Mouse (Mus musculus): ENCODE results near the gene 2610507B11Rik.
A peak's percentile ranks its signal among the peaks of the same experiment; 100 is the strongest.

2610507B11Rik gene

DNA sequence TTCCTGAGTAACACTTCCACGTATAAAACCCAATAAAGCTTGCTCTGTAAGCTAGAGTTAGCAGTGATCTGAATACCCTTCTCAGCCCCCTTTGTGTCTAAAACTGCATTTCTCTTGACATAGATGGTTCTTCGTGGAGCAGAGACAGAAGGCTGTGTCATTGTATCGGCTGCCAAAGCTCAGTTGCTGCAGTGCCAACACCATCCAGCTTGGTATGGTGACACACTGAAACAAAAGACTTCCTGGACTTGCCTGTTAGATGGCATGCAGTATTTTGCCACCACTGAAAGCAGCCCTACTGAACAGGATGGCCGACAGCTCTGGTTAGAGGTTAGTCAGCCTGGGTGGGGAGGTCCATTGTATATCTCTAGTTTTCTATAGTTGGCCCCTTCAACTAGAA is 18.0 kb downstream of the 2610507B11Rik start:
- DNase-seq (ENCODE audit: low spot score in 2 of 2): no peak

DNA sequence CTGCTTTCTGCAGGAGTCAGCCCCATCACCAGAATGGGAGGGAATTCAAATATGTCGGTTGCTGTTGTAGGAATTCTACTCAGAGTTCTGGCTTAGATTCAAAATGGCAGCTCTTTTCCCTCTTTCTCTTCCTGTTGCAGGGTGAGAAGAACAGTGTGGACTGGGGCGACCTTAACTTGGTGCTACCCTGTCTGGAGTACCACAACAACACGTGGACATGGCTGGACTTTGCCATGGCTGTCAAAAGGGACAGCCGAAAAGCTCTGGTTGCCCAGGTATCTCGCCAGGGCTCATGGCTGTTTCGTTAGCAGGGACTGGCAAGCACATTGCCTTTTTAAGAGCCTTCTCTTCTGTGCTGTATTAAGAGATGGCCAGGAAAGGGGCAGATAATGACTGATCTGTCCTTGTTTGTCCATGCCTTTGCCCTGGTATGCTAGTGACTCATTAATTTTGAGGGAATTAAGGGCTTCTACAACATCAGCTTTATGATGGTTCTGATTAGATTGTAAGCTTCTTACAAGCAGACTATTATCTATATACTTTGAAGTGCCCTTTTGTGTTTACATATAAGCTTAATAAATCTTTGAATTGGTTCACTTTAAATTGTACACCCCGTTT is 27.7 kb downstream of the 2610507B11Rik start:
- no peak for DNase-seq (ENCODE audit: low spot score in 2 of 2)

DNA sequence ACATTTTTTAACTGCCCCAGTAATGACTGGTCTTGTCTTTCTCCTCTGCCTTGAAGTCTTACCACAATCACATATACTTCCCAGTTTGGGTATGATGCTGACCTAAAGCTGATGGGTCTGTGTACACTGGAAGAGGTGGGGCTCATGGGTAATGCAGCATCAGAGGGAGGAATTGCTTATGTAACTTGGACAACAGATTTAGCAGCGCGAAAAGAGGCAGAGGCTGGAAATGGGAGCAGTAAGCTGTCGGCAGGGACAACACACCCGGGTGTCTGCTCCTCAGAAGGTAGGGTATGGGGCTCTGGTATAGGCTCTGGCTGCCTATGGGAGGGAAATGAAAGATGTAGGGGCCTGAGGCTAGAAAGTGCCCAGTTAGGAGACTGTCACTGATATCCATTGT is 29.1 kb downstream of the 2610507B11Rik start, which contains the start of gene BC030499:
BC030499 (plus strand) TSS at position 188 of the 400 bp plus-strand sequence.
- no peak for DNase-seq (ENCODE audit: low spot score in 2 of 2)

DNA sequence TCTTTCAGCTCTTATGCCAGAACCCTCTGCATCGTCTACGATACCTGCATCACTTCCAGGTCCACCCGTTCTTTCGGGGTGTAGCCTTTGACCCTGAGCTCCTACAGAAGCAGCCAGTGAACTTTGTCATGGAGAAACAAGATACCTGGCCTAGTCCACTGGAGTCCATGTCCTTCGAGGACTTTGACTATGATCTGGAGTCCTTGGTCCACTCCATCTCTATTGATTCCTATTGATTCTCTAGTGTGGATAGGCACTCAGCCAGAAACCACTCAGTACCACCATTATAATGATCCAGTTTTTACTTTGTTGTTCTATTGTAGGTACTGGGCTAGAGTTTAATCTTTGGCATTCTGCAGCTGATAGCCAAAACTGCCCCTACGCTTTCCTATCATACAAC is 33.0 kb downstream of the 2610507B11Rik start:
- DNase-seq (ENCODE audit: low spot score in 2 of 2): no peak

DNA sequence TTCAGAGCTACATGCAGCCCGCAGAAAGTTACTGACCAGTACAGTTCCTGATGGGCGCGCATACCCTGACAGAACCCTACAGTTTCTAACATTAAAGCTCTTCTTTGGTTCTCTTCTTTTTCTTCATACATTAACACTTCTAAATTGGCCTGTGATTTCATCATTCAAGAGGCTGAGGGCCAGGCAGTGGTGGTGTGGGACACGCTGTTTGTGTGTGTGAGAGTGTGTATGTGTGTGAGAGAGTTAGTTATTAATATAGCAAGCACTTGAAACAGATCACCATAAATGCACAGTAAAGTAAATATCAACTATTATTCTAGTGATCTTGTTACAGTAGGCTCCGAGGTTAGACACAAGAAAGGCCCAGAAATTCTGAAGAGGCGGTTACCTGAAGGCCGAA is 39.4 kb downstream of the 2610507B11Rik start:
- no peak for DNase-seq (ENCODE audit: low spot score in 2 of 2)

DNA sequence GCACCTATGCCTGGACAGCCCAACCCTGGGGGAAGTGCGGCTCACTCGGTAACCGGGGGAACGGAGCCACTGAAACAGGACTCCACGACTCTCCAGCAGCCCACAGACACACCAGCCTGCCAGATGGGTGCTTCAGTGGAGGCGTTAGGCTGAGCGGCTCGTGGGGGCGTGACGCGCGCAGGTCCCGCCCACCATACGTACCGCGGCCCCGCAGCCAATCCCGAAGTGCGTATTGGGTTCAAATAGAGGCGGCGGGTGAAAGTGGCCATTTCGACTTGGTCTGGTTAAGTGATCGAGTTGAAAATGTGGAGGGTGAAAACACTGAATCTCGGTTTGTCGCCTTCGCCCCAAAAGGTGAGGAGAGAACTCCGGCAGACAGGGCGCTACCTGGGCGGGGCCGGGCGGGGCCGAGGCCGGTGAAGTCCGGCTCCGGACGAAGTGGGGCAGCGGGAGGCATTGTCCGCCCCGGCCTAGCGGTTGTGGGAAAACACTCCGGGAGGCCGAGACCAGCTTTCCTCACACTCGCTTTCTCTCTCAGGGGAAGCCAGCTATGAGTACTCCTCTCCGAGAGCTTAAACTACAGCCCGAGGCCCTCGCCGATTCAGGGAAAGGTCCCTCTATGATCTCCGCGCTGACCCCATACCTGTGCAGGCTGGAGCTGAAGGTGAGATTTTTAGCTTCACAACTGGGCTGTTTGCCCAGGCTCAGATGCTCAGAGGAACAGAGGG is 40.0 kb downstream of the 2610507B11Rik start, which contains the start of gene Spag5:
Spag5 (plus strand) TSS at position 173 of the 728 bp plus-strand sequence.
- peak; percentile 86 to 90 for DNase-seq (ENCODE audit: low spot score in 2 of 2)

DNA sequence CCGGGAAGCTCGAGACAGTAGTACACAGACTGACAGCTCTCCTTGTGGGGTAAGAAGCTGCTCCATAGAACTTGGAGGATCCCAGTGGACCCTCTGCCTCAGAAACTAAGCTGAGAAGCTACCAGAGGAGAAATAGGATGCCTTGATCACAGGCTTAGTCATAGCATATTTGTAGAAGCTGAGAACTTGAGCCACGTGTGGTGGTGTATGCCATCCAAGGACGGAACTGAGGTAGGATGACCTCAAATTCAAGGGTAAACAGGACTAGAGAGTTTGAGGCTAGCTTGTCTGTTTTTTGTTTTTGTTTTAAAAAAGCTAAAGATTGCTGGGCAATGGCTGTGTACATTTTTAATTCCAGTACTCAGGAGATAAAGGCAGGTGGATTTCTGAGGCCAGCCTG is 43.7 kb downstream of the 2610507B11Rik start:
- no peak for DNase-seq (ENCODE audit: low spot score in 2 of 2)

DNA sequence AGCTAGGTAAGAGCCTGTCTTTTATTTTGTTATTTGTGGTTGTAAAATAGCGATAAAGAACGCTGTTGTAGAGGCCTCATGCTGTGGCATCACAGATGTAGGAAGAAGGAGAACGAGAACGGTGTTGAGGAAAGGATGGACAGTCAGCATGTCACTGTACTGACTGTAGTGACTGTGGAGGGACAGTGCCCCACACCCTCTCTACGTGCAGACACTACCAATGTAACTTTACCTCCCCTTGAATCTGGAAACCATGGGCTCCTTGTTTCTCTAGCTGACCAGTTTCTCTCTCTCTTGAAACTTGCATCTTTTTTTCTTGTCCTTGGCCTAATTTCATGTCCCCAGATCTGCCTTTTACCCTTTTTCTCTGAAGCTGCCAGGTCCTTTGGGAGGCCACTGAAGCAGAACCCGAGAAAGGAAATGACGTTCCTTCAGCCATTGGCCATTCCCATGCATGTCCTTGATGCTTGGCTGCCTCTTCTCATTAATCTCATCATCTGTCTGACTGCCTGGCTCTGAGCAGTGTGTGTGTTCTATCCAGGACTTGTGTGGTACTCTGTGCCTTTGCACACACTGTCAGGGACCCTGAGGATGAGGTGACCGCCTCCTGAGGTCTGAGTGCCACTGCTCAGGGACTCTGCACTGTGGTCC is 49.4 kb downstream of the 2610507B11Rik start:
- DNase-seq (ENCODE audit: low spot score in 2 of 2): no peak

DNA sequence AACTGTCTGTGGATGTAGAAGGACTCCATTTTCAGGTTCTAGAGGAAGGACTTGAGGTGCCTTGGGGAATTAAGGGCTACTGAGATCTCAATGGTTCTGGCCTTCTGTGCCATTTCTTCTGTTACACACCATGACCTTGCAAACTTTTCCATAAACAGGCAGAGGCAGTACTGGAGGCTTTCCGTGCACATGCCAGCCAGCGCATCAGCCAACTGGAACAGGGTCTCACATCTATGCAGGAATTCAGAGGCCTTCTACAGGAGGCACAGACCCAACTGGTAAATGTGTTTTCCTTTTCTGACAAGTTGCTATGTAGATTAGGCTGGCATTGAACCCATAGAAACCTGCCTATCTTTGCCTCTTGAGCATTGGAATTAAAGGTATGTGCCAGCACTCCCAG is 52.1 kb downstream of the 2610507B11Rik start:
- DNase-seq (ENCODE audit: low spot score in 2 of 2): no peak

DNA sequence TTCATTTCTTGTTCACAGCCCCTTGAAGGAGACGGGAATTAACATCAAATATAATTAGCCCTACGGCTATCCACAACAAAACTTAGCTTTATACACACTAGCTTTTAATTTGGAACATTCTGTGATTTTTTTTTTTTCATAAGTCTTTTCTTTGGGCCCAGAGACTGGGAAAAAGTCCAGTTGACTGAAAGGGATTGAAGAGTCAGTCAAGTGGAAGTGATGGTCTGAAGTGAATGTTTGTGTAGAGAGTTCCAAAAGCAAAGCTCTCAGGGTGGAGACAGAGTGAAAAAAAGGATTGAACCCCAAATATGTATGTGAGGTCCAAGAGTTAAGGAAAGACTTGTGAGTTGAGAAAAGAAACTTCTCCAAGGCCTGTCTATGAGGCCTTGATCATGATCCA is 56.9 kb downstream of the 2610507B11Rik start:
- DNase-seq (ENCODE audit: low spot score in 2 of 2): no peak

DNA sequence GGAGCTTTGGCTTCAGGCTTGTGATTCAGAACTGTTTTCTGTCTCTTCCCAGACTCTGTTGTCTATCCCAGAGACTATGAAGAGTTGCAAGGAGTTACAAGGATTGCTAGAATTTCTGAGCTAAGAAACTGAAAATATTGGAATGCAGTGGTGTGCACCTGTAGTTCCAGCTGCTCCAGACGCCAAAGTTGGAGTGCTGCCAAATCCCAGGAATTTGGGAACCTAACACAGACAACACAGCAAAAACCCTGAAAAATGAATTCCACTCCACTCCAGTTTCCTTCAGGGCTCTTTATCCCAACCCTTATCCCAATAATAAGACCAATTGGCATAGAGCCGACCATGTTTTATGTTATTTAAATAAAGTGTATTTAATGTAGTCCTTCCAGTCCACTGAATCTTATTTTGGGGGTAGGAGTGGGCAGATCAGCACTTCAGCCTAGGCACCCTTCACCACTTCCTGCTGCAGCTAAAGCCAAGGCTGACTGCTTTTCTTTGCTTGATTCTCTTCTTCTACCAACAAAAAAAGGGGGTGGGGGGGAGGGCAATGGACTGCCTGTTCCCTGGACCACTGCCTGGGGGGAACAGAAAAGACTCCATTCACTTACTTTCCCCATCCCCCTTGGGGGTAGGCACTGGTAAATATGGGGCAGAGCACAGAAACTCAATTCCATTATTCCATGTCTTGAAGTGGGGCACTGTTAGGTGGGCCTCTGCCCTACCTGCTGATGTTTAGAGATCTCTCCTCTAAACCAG is 60.7 kb downstream of the 2610507B11Rik start:
- no peak for DNase-seq (ENCODE audit: low spot score in 2 of 2)

DNA sequence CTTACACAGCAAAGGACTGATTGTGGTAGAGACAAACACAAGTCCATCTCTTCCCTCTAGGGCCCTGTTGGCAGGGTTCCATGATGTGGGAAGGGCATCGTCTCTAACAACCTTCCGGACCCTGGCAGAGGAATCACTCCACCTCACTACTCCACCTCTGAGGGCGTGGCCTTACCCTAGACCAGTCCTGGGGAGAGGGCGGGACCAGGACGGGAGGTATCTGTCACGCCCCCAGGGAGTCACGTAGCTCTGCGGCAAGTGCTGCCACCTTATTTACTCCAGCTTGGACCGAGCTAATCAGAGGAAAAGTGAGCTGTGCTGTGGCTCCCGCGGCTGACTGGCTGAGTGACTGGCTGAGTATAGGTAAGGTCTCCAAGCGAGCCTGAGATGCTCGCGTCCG is 61.3 kb downstream of the 2610507B11Rik start, which contains the start of gene Aldoc:
Aldoc (plus strand) TSS at position 109 of the 400 bp plus-strand sequence.
- DNase-seq (ENCODE audit: low spot score in 2 of 2): peak; percentile 56 to 57

DNA sequence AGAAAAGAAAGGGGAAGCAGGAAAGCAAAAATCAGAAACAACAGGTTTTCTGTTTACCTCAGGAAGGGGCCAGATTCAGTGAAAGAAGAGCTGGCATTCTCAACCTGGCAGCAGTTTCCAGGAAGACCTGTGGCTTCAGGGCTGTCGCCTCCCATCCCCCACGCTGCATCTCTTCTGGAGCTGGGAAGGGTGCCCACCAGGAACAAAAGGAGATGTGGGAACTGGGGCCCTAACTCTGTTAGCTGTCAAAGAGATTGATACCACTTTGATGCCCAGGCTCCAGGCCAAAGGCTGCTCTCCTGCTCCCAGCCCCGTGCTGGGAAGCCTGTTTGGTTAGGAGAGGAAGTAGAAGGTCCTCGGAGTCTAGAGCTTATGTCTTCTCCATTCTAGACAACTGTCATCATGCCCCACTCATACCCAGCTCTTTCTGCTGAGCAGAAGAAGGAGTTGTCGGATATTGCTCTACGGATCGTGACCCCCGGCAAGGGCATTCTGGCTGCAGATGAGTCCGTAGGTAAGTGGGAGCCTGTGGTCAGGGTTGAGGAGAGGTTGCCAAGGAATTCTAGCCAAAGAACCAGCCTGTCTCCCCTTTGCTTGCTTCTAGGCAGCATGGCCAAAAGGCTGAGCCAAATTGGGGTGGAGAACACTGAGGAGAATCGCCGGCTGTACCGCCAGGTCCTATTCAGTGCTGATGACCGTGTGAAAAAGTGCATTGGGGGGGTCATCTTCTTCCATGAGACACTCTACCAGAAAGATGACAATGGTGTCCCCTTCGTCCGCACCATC is 62.6 kb downstream of the 2610507B11Rik start:
- no peak for DNase-seq (ENCODE audit: low spot score in 2 of 2)

DNA sequence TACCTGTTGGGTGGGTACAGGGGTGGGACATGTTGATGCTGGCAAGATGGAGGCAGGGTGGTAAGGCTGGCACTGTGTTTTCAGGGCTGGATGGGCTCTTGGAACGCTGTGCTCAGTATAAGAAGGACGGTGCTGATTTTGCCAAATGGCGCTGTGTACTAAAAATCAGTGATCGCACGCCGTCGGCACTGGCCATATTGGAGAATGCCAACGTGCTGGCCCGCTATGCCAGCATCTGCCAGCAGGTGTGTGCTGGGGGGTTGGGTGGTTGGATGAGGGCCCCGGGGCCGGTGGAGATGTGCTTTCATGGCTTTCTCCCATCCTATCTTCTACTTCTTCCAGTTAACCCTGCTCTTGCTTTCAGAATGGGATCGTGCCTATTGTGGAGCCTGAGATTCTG is 63.4 kb downstream of the 2610507B11Rik start:
- DNase-seq (ENCODE audit: low spot score in 2 of 2): no peak

DNA sequence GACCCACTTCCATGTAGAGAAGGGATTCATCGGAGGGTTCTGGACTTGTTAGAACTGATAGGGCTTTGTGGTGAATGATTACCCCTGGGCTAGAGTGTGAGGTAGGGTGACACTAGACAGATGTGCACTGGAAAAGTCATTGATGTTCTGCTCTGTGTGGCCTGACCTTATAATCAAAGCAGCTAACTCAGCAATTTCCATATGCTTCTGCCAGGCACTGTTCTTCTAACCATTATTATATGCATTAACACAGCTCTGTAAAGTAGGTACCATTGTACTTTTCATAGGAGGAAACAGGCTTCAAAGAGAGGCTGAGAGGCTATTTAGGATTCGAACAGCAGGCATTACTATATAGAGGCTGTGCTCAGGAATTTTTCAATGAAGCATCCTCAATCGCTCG is 65.7 kb downstream of the 2610507B11Rik start:
- DNase-seq (ENCODE audit: low spot score in 2 of 2): no peak

DNA sequence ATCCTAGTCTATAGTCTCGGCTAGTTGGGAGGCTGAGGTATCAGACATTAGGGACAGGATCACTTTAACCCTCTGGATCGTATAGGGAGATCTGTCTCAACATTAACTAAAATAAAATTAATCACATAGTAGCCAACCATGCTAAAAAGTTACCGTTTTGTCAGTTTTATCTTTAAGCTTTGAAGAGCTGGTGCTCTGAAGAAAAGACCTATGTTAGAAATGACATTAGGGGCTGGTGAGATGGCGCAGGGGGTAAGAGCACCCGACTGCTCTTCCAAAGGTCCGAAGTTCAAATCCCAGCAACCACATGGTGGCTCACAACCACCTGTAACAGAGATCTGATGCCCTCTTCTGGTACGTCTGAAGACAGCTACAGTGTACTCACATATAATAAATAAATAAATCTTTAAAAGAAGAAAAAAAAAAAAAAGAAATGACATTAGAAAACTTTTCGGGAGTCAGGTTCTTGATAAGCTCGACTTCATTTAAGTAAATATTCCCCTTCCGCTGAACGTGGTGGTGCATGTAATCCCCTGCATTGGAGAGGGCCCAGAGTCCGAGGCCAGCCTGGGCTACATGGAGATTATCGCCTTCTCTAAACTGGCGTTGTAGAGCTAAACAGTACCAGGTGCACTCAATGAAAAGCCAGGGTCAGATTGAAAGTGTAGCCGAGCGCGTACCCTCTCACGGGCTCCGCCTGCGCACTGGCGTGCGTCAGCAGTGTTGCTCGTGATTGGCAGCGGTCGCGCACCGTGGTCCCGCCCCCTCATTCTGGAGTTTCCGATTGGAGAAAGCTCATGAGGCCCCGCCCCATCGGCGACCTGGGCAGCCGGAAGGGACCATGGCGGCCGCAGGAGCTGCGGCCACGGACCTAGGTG is 66.3 kb downstream of the 2610507B11Rik start, which contains the start of gene Pigs:
Pigs (plus strand) TSS at position 782 of the 878 bp plus-strand sequence.
- DNase-seq (ENCODE audit: low spot score in 2 of 2): peak; percentile 96 to 97

DNA sequence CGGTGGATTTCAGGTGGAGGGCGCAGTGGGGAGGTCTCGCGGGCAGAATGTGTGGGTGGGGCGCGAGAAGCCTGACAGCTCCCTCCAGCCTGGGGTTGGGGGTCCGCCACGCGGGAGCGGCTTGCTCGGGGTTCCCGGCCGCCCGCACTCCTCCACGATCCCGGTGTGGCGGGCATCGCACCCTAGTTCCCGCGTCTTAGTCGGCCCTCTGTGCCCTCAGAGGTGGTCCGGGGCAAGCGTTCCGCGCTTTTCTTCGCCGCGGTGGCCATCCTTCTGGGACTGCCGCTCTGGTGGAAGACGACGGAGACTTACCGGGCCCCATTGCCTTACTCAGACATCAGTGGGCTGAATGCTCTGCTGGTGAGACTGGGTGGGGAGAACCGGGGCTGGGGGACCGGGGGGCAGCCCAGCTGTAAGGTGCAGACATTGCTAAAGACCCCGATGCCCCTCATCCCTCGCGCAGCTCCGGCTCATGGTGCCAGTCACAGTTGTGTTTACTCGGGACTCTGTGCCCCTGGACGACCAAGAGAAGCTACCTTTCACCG is 67.0 kb downstream of the 2610507B11Rik start:
- no peak for DNase-seq (ENCODE audit: low spot score in 2 of 2)

DNA sequence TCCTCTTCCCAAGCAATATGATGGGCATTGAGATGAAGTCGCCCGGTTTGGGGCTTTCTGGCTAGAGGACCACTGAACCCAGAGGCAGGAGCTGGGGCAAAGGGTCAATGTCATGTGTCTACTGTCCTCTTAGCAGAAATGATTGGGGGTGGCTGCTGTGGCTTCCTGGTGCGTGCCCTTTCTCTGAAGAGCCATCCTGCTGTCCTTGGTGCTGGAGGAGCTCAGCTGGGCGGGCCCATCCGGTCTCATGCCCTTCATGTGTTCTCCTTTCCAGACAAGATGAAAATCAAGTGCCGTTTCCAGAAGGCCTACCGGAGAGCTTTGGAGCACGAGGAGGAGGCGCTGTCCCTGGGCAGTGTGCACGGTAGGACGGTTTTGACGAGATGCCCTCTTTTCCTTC is 71.1 kb downstream of the 2610507B11Rik start:
- no peak for DNase-seq (ENCODE audit: low spot score in 2 of 2)

DNA sequence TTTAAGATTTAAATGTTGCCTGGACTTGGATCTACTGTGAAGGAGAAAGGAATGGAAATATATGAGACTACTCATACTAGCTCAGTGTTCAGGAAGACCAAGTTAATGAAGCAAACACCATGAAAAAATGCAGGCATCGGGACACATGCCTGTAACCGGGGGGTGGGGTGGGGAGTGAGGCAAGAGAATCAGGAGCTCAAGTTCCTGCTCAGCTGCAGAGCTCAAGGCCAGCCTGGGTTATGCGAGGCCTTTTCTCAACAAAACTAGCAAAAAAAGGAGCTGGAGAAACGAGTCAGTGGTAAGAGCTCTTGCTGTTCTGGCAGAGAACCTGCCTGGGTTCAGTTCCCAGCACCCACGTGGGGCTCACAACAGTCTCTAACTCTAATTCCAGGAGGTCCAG is 72.4 kb downstream of the 2610507B11Rik start:
- DNase-seq (ENCODE audit: low spot score in 2 of 2): no peak

DNA sequence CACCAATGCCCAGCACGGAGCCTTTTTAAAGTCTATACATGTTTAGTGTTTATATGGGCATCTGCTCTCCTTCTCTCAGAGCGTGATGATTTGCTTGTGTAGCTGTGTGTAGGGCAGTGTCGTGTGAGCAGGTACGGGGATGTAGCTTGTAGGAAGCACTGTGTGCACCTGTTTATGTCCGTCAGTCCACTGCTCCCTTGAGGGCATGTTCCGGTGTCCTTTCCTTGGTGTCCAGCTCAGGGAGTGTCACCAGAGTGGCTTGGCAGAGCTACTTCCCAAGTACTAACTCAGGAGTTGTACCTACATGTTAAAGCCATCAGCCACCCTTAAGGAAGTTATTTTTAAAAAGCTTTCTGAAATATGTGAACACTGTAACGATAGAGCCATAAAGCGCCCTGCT is 75.5 kb downstream of the 2610507B11Rik start:
- DNase-seq (ENCODE audit: low spot score in 2 of 2): no peak

All from heart, adult 9 months (tissue).